Mouse (Mus musculus) yolk sac, embryonic 10.5 days (tissue): ENCODE results near the gene Spata13.

Experiments
- DNase-seq: peaks from one replicate; pipeline ENCODE4 v3.0.0-alpha.2; 2017; ENCODE audit warnings: low spot score

Spata13 gene

GRCm38 (mm10) chr14:60712289-60712830 is 78.6 kb downstream of the Spata13 start:
- DNase-seq = no peak

GRCm38 (mm10) chr14:60715686-60716085 is 81.9 kb downstream of the Spata13 start:
- no peak for DNase-seq

- no peak for DNase-seq
Measured at GRCm38 (mm10) chr14:60721304-60721703, 87.5 kb downstream of the Spata13 start.

GRCm38 (mm10) chr14:60721938-60722337 is 88.1 kb downstream of the Spata13 start:
- no peak for DNase-seq

- DNase-seq = no peak
Measured at GRCm38 (mm10) chr14:60726091-60726490, 92.3 kb downstream of the Spata13 start.

- DNase-seq = no peak
Measured at GRCm38 (mm10) chr14:60727130-60727529, 93.3 kb downstream of the Spata13 start.

GRCm38 (mm10) chr14:60732081-60732480 is 98.3 kb downstream of the Spata13 start:
- no peak for DNase-seq

- DNase-seq = peak; percentile 21
Measured at GRCm38 (mm10) chr14:60732787-60733186, 99.0 kb downstream of the Spata13 start.

- DNase-seq = peak; percentile 23
Measured at GRCm38 (mm10) chr14:60733706-60734105, 99.9 kb downstream of the Spata13 start.

- no peak for DNase-seq
Measured at GRCm38 (mm10) chr14:60735206-60735605, 101.4 kb downstream of the Spata13 start.

GRCm38 (mm10) chr14:60735848-60736547 is 102.2 kb downstream of the Spata13 start:
- no peak for DNase-seq

GRCm38 (mm10) chr14:60736591-60737192 is 102.9 kb downstream of the Spata13 start:
- peak; percentile 23 for DNase-seq

GRCm38 (mm10) chr14:60737202-60737611 is 103.4 kb downstream of the Spata13 start:
- DNase-seq = peak; percentile 14

- no peak for DNase-seq
Measured at GRCm38 (mm10) chr14:60738434-60738938, 104.7 kb downstream of the Spata13 start.

GRCm38 (mm10) chr14:60739155-60739554 is 105.4 kb downstream of the Spata13 start:
- DNase-seq = no peak

- no peak for DNase-seq
Measured at GRCm38 (mm10) chr14:60739616-60740015, 105.8 kb downstream of the Spata13 start.

GRCm38 (mm10) chr14:60740507-60740906 is 106.7 kb downstream of the Spata13 start:
- DNase-seq = no peak

GRCm38 (mm10) chr14:60741033-60741432 is 107.2 kb downstream of the Spata13 start:
- no peak for DNase-seq

- no peak for DNase-seq
Measured at GRCm38 (mm10) chr14:60741490-60741981, 107.7 kb downstream of the Spata13 start.

- DNase-seq = no peak
Measured at GRCm38 (mm10) chr14:60743681-60744080, 109.9 kb downstream of the Spata13 start.

GRCm38 (mm10) chr14:60745201-60745600 is 111.4 kb downstream of the Spata13 start:
- no peak for DNase-seq

GRCm38 (mm10) chr14:60746141-60746540 is 112.3 kb downstream of the Spata13 start:
- no peak for DNase-seq
